Mouse (Mus musculus) neutrophil, adult 5-6 weeks (primary cell): ENCODE results near the gene Slc39a1. TPM values are rescaled to one million over a fixed set of nuclear protein-coding genes. Genes with fewer than 3 reads are reported as not detected.
"Not testable (repeated sequence)": the region's sequence is repeated elsewhere in the genome, so short reads cannot be mapped to it uniquely, and the experiment has no call there.

Experiments used
- ATAC-seq: fragments of 151-379, 151-347 bp; 2 replicates; pipeline ENCODE4 v1.8.0; 2017; ENCODE audit warnings: mild to moderate bottlenecking, moderate TSS enrichment; ENCODE audit not compliant: insufficient number of reproducible peaks, poor library complexity, low FRiP score, severe bottlenecking; ENCODE audit errors: extremely low read depth
- total RNA-seq: library from RNA; stranded (forward); fragments of 200-1000 nt; gene quantifications from 2 replicates; pipeline ENCODE4 v1.2.3, GENCODE M21; 2017

Slc39a1 gene
- total RNA-seq, 1 experiment from 2014 or later, result 32.4 TPM

DNA sequence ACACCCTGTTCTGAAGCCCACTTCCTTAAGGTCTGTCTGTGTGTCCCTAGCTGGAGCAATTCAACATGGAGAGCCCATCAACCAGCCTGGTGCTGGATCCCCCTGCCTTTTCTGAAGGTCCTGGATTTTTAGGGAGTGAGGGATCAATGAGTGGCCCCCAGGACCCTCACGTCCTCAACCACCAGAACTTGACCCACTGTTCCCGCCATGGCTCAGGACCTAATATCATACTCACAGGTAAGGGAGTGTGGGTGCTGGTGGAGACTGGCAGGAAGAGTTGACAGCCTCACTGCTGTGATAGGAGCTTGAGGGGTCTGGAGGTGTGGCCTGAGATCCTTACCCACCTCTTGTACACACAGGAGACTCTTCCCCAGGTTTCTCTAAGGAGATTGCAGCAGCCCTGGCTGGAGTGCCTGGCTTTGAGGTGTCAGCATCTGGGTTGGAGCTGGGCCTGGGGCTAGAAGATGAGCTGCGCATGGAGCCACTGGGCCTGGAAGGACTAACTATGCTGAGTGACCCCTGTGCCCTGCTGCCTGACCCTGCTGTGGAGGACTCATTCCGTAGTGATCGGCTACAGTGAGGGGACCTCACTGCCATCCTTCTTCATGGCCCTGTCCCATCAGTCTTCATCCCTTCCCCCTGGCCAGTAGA, 15.3 kb downstream of the Slc39a1 start:
- ATAC-seq, result no peak

DNA sequence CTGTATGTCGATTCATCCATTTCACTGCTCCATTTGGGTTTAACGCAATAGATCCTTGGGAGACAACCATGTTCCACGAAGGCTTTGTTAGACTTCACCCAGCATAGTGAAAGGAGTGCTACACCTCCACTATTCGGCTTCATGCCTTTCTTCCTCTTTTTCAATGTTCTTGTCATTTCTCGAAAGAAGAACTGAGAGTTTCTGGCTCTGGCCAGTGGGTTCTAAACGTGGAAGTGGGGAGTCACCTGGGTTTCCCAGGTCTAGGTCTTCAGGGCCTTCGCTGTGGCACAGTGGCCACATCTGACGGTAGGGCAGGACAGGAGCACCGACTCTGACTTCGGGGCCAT, 16.7 kb downstream of the Slc39a1 start:
- no peak for ATAC-seq

DNA sequence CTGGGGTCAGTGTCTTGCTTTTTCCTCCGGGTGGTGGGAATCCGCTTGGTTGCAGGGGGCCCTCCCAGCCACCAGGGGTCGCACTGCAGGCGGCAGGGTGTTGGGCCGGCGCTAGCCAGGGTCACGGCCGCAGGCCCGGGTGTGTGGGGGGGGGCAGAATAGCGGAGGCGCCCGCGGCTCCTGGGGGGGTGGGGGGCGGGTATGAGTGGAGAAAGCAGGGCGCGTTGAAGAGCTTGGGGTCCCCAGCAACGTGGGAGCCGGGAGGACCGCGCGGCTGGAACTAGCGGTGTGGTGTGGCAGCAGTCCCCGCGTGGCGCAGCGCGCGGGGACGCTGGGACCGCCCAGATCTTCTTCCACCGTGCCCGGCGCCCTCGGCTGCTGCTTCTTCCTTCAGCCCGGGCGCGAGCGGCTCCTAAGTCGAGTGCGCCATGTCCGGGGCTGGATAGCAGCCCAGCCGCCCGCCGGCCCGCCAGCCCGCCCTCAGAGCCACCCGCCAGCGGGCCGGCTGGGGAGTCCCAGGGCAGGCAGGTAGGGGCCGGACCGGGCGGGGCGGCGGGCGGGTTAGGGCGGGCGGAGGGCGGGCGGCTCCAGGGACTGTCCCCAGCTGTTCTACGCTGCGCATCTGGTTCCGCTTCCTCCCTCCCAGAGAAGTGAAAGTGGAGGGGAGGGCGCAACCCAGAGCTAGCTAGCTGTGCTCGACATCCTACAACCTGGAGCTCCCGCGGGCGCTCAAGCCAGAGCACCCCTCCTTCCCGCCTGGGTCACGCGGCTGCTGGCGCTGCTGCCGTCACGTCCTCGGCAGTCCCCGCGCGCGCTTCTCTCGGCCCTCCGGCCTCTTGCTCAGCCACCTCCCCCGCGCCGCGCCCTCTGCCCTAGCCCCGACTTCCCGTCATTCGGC, 17.3 kb downstream of the Slc39a1 start, which contains the start of gene Dennd4b:
TSS of gene Dennd4b (plus strand) at position 152 of the 898 bp plus-strand sequence.
- ATAC-seq, result peak; percentile 78

DNA sequence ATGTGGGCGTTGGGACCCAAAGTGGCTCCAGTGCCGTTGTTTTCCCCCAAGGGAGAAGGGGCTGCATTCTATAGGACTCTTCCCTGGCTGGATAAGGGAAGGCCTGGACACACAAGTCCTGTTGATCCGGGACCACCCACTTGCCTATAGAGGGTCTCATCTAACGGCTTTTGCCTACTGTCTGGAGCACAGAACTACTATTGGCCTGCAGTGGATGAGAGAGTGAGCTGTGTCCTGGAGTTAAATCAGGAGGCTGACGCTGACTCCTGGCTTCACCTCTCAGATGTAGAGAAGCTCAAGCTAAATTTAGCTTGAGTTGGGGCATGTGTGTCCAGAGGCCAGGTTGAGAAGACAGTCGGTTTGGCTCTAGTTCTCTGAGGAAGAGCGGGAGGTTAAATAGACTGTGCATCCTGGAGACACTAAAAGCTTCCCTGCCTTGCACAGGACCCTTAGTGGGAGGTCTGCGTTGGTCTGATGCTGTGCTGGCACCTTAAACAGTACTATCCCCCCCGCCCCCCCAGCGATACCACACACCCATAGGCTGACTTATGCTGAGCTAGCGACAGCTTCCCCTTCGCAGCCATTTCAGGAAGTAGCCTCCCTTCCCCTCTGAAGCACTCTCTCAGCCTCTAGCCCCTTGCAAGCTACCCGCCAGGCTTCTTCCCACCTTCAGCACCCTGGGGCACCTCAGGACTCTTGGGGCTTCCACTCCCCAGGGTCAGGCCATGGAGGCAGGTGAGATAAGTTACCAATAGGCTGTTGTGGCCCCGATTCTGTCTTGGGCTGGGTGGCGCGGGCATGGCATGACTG, 18.2 kb downstream of the Slc39a1 start:
- ATAC-seq, result peak; percentile 47

DNA sequence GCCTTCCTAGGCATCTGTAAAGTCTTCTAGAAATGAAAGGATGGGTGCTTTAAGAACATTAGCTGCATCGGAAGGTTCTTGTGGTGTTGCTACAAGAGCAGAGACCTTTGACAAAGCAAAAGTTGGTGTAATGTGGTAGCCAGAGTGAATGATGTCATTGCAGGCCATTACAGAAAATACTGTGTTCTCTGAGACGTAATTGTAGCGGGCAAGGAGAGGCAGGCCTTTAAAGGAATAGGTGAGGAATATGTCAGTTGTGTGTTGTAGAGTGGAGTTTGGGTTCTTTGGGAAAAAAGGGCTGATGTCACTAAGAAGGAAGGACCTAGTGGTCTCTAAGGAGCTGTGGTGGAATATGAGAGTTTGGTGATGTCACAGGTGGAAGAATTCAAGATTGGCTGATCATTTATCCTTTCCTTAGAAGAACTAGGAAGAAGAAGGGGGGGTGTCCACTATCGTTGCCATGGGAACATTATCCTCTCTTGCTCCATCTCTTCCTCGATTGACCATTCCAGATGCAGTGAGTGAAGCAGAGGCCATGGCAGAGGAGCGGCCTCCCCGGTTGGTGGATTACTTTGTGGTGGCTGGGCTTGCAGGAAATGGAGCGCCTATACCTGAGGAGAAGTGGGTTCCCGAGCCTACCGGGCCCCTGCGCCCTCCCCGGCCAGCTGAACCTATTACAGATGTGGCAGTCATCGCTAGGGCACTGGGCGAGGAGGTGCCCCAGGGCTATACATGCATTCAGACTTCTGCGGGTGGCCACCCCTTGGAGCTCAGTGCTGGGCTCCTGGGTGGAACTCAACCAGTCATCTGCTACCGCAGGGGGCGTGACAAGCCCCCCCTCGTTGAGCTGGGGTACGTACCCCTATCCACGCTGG, 19.2 kb downstream of the Slc39a1 start:
- ATAC-seq, result no peak

DNA sequence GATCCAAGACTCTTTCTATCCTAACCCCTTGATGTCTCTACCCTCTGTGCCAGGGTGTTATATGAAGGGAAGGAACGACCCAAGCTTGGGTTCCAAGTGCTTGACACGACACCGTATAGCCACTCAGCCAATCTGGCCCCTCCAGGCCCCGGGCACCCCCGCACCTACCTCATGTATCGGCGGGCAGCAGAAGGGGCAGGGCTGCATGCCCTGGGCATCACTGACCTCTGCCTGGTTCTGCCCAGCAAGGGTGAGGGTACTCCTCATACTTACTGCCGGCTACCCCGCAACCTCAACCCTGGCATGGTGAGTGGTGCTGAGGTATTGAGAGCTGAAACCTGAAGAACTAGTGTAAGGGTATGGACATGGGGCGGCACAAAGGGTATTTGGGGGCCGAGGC, 20.2 kb downstream of the Slc39a1 start:
- no peak for ATAC-seq

DNA sequence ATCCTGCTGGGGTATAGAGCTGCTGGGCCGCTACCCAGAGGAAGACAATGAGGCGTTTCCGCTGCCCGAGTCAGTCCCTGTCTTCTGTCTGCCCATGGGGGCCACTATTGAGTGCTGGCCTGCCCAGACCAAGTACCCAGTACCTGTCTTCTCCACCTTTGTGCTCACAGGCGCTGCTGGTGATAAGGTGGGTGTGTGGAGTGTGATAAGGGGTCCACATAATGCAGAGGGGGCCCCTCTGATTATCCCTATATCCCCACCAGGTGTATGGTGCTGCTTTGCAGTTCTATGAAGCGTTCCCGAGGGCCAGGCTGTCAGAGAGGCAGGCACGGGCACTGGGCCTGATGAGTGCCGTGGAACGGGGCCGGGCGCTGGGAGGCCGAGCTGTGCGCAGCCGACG, 21.0 kb downstream of the Slc39a1 start:
- no peak for ATAC-seq

DNA sequence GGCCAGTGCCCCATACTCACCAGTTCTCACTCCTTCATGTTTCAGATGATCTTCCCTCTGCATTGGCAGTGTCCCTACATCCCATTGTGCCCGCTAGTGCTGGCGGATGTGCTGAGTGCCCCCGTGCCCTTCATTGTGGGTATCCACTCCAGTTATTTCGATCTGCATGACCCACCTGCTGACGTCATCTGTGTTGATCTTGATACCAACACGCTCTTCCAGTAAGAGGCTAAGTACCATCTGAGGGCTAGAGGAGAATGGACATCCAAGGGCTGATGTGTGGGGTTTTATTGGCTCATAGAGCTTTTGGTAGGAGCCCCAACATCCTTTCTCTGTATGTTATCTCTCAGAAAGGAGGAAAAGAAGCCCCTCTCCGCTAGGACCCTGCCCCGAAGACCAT, 22.8 kb downstream of the Slc39a1 start:
- no peak for ATAC-seq

DNA sequence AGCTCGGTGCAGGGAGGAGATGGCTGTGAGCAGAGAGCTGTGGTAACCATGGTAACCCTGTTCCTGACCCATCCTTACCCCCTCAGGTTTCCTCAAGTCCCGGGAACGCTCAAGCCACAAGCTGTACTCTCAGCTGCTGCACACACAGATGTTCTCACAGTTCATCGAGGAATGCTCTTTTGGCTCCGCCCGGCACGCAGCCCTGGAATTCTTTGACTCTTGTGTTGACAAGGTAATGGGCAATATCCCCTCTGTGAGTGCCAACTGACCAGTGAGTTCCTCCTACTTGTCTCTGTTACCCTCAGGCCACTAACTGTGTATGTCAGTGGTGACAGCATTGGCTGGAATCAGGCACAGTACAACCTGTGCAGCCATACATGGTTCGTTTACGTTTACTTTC, 24.2 kb downstream of the Slc39a1 start:
- no peak for ATAC-seq

DNA sequence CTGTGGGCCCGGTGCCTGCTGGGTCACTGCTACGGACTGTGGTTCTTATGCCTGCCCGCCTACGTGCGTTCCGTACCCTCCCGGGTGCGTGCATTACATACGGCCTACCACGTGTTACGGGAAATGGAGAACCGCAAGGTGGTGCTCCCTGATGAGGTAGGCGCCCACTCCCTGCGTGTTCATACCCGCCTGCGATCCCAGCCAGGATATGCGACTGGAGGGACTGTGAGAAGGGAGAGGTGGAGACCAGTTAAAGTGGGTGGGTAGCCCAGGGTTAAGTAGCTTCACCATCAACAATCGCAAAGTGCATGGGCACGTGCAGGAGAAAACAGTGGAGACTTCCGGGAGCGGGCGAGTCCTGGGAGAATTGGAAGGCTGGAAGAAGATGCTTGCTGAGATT, 25.9 kb downstream of the Slc39a1 start:
- no peak for ATAC-seq

DNA sequence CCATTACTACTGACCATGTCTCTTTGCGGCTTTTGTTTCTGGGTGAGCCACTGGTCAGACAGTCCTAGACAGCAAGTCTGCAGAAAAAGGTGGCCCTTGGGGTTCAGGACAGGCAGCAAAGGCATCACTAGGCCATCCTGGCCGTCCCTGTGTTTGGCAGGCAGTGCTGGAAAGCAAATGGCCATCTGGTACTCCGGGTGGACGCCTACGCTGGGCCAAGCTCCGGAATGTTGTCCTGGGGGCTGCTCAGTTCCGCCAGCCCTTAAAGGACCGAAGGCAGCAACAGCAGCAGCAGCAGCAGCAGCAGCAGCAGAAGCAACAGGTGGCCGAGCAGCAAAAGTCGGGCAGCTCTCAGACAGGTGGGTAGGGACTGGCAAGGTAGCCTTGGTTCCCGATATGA, 27.3 kb downstream of the Slc39a1 start:
- no peak for ATAC-seq

DNA sequence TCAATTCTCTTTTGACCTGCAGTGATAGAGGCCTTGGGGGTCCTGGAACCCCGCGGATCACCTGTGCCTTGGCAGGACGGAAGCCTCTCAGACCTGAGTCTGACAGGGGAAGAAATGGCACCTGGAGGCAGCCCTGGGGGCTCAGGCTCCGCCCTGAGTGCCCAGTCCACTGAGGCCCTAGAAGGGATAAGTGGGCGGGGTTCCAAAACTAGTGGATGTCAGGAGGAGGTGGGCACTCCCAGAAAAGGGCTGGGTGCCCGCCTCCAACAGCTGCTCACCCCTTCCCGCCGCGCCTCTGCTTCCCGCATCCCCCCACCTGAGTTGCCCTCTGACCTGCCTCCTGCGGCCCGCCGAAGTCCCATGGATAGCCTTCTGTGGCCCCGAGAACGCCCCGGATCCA, 28.9 kb downstream of the Slc39a1 start:
- no peak for ATAC-seq

DNA sequence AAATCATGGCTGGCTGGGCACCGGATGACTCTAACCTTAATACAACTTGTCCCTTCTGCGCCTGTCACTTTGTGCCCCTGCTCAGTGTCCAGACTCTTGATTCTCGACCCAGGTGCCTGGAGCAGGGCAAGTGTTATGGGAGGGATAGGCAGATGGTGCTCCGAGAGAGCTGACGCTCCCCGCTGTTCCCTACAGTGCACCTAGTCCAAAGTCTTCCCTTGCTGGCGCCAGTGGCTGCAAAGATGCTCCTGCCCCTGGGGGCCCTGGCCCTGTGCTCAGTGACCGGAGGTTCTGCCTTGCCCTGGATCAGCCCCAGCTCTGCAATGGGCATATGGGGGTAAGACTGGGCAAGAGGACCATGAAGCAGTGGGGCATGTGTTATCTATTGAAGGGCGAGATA, 29.8 kb downstream of the Slc39a1 start:
- ATAC-seq, result no peak

DNA sequence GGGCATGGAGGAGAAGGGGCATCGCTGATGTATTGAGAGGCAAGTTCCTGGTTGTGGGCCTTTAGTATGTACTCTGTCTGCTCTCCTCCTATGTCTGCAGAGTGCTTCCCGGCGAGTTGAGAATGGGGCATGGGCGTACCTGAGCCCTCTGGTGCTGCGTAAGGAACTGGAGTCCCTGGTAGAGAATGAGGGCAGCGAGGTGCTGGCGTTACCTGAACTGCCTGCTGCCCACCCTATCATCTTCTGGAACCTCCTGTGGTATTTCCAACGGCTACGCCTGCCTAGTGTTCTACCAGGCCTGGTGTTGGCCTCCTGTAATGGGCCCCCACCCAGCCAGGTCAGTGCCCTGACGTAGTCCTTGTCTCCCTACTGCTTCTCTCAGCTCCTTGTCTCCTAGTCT, 30.2 kb downstream of the Slc39a1 start:
- ATAC-seq, result 0 out of 2 replicates have a peak, but pooled peaks have one; percentile 10

DNA sequence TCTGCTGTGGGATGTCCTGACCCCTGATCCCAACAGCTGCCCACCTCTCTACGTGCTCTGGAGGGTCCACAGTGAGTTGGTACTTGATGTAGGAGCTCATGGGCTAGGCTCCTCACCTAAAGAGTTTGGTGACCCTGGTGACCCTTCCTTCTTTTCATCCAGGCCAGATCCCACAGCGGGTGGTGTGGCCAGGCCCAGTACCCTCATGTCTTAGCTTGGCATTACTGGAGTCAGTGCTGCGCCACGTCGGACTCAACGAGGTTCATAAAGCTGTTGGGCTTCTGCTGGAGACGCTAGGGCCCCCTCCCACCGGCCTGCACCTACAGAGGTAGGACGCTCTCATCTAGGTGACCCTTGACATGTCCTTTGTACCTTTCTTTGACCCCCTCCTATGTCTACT, 31.2 kb downstream of the Slc39a1 start:
- no peak for ATAC-seq

DNA sequence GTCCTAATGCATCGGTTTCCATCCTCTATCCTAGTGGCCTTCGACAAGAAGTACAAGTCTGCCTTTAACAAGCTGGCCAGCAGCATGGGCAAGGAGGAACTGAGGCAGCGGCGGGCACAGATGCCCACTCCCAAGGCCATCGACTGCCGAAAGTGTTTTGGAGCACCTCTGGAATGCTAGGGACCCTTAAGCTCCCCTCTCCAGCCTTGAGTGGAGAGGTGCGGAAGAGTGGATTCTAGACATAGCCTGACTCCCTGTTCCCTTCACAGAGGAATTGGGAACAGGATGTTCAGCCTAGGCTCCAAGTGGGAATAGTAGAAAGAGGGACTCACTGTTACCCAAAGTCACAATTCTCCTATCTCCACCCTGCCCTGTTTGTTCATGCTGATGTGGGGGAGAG, 31.8 kb downstream of the Slc39a1 start:
- ATAC-seq, result no peak

DNA sequence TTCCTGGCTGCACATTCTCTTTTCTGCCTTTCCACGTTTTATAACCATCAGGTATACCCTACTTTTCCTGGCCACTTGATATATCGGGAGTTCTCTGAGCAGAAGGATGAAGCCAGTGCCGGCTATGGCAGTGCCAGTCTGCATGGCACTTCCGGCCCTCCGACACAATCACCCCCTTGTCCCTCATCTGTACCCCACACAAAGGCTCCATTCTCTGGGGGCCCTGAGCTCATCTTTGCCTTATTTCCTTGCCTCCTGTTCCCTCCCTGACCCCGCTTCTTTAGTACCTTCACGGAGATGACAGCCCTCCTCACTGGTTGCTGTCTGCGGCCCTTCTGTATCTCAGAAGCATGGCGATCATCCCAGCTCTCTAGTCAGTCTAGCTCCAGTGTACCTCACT, 32.7 kb downstream of the Slc39a1 start:
- ATAC-seq, result no peak

DNA sequence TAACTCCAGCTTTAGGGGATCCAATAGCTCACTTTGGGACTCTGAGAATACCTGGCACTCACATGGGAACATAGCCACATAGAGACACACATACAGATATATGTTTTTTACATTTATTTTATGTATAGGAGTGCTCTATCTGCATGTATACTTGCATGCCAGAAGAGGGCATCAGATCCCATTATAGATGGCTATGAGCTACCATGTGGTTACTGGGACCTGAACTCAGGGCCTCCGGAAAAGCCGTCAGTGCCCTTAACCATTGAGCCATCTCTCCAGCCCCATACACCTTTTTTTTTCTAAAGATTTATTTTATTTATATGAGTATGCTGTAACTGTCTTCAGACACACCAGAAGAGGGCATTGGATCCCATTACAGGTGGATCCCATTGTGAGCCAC, 36.2 kb downstream of the Slc39a1 start:
- ATAC-seq, result no peak

DNA sequence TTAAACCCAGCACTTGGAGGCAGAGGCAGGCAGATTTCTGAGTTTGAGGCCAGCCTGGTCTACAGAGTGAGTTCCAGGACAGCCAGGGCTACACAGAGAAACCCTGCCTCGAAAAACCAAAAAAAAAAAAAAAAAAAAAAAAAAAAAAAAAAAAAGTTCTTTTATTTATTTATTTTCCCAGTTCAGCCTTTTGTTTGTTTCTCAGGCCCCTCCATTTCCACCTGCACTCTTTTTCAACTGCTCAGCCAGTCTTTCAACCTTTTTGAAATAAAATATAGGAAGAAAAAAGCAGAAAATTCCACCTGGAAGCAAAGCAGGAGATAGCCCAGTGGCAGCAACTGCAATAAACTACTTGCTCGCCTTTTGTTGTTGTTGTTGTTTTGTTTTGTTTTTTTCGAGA, 41.4 kb downstream of the Slc39a1 start:
- not testable (repeated sequence) for ATAC-seq
